Mouse (Mus musculus): Measurements from ENCODE around the gene Rad17. TPM values are rescaled to one million over a fixed set of nuclear protein-coding genes. Genes with fewer than 3 reads are reported as not detected.
A peak's percentile ranks its signal among the peaks of the same experiment; 100 is the strongest.

Gene Rad17
- polyA plus RNA-seq, 1 experiment from 2014 or later, result 24.5 TPM

DNA sequence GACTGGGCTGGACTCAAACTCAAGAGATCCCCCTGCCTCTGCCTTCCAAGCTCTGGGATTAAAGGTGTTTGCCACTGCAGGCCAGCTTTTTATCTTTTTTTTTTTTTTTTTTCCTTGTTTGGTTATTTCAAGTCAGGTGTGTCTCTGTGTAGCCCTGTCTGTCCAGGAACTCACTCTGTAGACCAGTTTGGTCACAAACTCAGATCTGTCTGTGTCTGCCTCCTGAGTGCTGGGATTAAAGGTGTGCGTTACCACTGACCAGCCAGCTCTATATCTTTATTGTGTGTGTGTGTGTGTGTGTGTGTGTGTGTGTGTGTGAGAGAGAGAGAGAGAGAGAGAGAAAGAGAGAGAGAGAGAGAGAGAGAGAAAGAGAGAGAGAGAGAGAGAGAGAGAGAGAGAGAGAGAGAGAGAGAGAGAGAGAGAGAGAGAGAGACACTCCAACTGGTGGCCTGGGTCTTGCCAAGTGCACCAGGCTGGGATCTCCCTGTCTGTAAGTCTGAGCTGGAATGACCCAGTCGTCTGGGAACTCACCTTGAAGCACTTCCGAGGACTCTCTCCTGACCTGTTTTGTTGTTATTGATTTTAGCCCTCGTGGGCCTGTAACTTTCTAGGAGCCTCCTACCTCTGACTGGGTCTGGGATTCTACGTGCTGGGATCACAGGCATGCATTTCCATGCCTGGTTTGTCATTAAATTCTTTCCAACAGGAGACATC, 55.9 kb downstream of the Rad17 start:
- no peaks in the 10 kb centered on the region for H3K27me3 ChIP-seq (ENCODE audit: control insufficient read depth, insufficient read depth, low read length)
- ATAC-seq (replicated peaks; ENCODE audit: insufficient number of reproducible peaks, low FRiP score, low TSS enrichment), result no peak
- no peak overlapping the region for H3K4me3 ChIP-seq (ENCODE audit: low read depth, low read length)
- H3K27ac ChIP-seq (ENCODE audit: low read depth, low read length), result no peak overlapping the region
- H3K9me3 ChIP-seq (replicated peaks; ENCODE audit: control insufficient read depth, low read length), result no peaks in the 10 kb centered on the region
- H3K36me3 ChIP-seq (ENCODE audit: control insufficient read depth, insufficient read depth, low read length), result no peaks in the 10 kb centered on the region
- H3K4me1 ChIP-seq (ENCODE audit: control insufficient read depth, insufficient read depth, low read length), result no peaks in the 10 kb centered on the region
- no peak overlapping the region for H3K4me2 ChIP-seq
- no peak overlapping the region for H3K9ac ChIP-seq (ENCODE audit: low read depth, low read length)
- WGBS (ENCODE audit: insufficient replicate concordance), result 70% methylated on average over 5 of the region's 5 CpGs

DNA sequence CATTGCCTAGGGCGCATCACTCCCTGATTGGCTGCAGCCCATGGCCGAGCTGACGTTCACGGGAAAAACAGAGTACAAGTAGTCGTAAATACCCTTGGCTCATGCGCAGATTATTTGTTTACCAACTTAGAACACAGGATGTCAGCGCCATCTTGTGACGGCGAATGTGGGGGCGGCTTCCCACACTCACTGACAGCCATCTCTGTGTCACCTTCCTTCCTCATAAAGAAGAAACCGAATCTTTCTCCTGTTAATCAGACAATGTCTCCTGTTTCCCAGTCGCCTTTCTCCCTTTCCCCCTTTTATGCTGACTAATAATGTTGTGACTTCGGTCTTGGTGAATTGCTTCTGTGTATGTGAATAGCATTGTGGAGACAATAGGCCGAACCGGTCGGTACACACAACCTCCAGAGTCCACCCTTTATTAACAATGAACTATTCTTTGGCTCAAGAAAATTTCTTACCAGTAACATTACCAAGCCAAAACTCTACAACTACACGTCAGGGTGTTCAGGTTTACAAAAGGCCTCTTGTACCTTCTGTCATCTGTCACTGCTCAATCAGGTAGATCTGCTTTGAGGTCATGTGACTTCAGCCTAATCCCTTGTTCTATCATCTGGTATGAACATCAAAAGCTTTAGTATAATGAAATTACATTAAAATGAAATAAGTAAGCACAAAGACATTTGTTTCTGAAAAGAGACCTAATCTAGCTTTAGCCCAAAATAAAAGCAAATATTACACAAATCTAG, 56.6 kb downstream of the Rad17 start:
- Histone ChIP-seq H3K4me2 (peak overlapping the region; percentile 17), H3K36me3 (ENCODE audit: control insufficient read depth, insufficient read depth, low read length) (no peaks in the 10 kb centered on the region), H3K9me3 (replicated peaks; ENCODE audit: control insufficient read depth, low read length) (no peaks in the 10 kb centered on the region), H3K27ac (ENCODE audit: low read depth, low read length) (0 out of 2 replicates have a peak overlapping the region, but pooled peaks have one; percentile 29), H3K27me3 (ENCODE audit: control insufficient read depth, insufficient read depth, low read length) (no peaks in the 10 kb centered on the region), H3K4me1 (ENCODE audit: control insufficient read depth, insufficient read depth, low read length) (no peaks in the 10 kb centered on the region), H3K9ac (ENCODE audit: low read depth, low read length) (no peak overlapping the region), H3K4me3 (ENCODE audit: low read depth, low read length) (no peak overlapping the region)
- no peak for ATAC-seq (replicated peaks; ENCODE audit: insufficient number of reproducible peaks, low FRiP score, low TSS enrichment)
- 57% methylated on average over 11 of the region's 17 CpGs for WGBS (ENCODE audit: insufficient replicate concordance)

DNA sequence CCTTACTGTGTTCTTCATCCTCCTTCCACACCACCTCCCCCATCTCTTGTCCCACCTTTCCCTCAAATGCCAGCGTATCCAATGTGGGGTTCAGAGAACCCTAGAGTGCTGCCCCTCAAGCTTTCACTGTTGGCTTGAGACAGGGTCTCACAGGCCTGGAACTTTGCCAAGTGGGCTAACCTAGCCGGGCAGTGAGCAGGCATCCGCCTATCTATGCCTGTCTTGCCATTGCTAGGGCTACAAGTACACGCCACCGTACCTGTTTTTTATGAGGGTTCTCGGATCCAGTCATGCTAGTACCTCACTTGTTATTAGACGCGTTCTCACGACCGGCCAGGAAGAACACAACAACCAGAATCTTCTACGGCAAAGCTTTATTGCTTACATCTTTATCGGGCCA, 62.2 kb downstream of the Rad17 start:
- peak overlapping the region; percentile 22; the same call in 1 of the 2 replicates for H3K4me2 ChIP-seq
- H3K4me3 ChIP-seq (ENCODE audit: low read depth, low read length), result no peak overlapping the region
- H3K36me3 ChIP-seq (ENCODE audit: control insufficient read depth, insufficient read depth, low read length), result no peaks in the 10 kb centered on the region
- H3K4me1 ChIP-seq (ENCODE audit: control insufficient read depth, insufficient read depth, low read length), result no peaks in the 10 kb centered on the region
- peak; percentile 39; the same call in 1 of the 2 replicates for ATAC-seq (replicated peaks; ENCODE audit: insufficient number of reproducible peaks, low FRiP score, low TSS enrichment)
- WGBS (ENCODE audit: insufficient replicate concordance), result 87% methylated on average over 11 of the region's 12 CpGs
- no peak overlapping the region for H3K9ac ChIP-seq (ENCODE audit: low read depth, low read length)
- no peaks in the 10 kb centered on the region for H3K27me3 ChIP-seq (ENCODE audit: control insufficient read depth, insufficient read depth, low read length)
- H3K27ac ChIP-seq (ENCODE audit: low read depth, low read length), result no peak overlapping the region
- H3K9me3 ChIP-seq (replicated peaks; ENCODE audit: control insufficient read depth, low read length), result no peaks in the 10 kb centered on the region

DNA sequence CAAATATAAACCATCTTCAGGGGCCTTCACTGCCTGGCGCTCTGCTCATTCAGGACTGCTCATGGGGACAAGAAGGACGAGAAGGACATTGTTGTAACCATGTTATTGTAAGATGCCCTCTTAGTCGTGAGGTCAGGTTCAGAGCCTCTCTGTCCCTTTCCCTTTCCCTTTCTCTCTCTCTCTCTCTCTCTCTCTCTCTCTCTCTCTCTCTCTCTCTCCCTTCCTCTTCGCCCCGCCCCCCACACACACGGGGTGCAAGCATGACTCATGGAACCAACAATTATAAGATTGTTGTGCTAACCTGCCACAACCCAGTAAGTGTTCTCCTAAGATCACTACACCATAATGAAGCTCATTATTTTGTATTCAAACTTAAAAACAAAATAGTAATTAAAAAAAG, 68.7 kb downstream of the Rad17 start:
- Histone ChIP-seq H3K27me3 (ENCODE audit: control insufficient read depth, insufficient read depth, low read length) (no peaks in the 10 kb centered on the region), H3K4me3 (ENCODE audit: low read depth, low read length) (no peak overlapping the region), H3K4me2 (no peak overlapping the region), H3K36me3 (ENCODE audit: control insufficient read depth, insufficient read depth, low read length) (no peaks in the 10 kb centered on the region), H3K4me1 (ENCODE audit: control insufficient read depth, insufficient read depth, low read length) (0 out of 2 replicates have a peak, but pooled peaks cover 4% of the 10 kb centered on the region), H3K27ac (ENCODE audit: low read depth, low read length) (no peak overlapping the region), H3K9ac (ENCODE audit: low read depth, low read length) (no peak overlapping the region), H3K9me3 (replicated peaks; ENCODE audit: control insufficient read depth, low read length) (no peaks in the 10 kb centered on the region)
- 33% methylated on average over 6 of the region's 6 CpGs for WGBS (ENCODE audit: insufficient replicate concordance)
- no peak for ATAC-seq (replicated peaks; ENCODE audit: insufficient number of reproducible peaks, low FRiP score, low TSS enrichment)

DNA sequence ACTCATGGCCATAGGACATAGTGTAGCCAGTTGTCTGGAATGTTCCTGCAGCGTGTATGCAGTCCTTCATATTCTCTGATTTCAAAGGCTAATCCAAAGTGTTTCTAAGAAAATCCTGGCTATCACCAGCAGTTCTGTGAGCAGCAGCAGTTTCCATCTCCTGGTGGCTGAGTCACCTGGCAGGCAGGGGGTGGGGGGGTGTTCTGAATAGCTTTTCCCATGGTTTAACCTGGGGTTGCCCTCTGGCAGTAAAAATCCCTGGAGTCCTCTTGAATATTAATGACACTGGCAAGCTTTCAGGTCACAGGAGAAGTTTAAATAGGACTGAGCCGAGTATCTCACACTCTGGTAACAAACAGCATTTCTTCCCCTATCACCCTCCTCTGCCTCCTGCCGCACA, 69.2 kb downstream of the Rad17 start:
- no peak overlapping the region for H3K27ac ChIP-seq (ENCODE audit: low read depth, low read length)

DNA sequence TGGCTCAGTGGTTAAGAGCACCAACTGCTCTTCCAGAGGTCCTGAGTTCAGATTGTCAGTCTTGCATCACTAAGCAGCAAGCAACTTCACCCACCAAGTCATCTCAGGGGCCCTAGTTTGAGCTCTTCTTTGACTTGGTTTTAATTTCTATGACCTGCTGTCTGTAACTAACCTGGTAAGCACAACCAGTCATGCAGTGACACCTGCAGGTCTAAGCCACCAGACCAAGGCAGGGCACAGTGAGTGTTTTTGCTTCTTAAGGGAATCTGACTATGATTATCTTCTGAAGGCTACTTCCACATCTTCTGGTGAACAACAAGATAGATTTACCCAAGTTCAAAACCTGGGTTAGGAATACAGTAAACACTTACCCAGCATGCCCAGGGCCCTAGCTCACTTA, 70.9 kb downstream of the Rad17 start:
- Histone ChIP-seq H3K9me3 (replicated peaks; ENCODE audit: control insufficient read depth, low read length) (no peaks in the 10 kb centered on the region), H3K4me2 (no peak overlapping the region), H3K4me1 (ENCODE audit: control insufficient read depth, insufficient read depth, low read length) (0 out of 2 replicates have a peak, but pooled peaks cover 4% of the 10 kb centered on the region), H3K36me3 (ENCODE audit: control insufficient read depth, insufficient read depth, low read length) (no peaks in the 10 kb centered on the region), H3K27ac (ENCODE audit: low read depth, low read length) (no peak overlapping the region), H3K4me3 (ENCODE audit: low read depth, low read length) (no peak overlapping the region), H3K9ac (ENCODE audit: low read depth, low read length) (no peak overlapping the region), H3K27me3 (ENCODE audit: control insufficient read depth, insufficient read depth, low read length) (no peaks in the 10 kb centered on the region)
- ATAC-seq (replicated peaks; ENCODE audit: insufficient number of reproducible peaks, low FRiP score, low TSS enrichment), result no peak

More for the DNA sequence above, 69.2 kb downstream of the Rad17 start:
- Histone ChIP-seq H3K4me3 (ENCODE audit: low read depth, low read length) (no peak overlapping the region), H3K36me3 (ENCODE audit: control insufficient read depth, insufficient read depth, low read length) (no peaks in the 10 kb centered on the region), H3K4me2 (no peak overlapping the region), H3K27me3 (ENCODE audit: control insufficient read depth, insufficient read depth, low read length) (no peaks in the 10 kb centered on the region), H3K9me3 (replicated peaks; ENCODE audit: control insufficient read depth, low read length) (no peaks in the 10 kb centered on the region), H3K9ac (ENCODE audit: low read depth, low read length) (no peak overlapping the region), H3K4me1 (ENCODE audit: control insufficient read depth, insufficient read depth, low read length) (0 out of 2 replicates have a peak, but pooled peaks cover 4% of the 10 kb centered on the region)
- no peak for ATAC-seq (replicated peaks; ENCODE audit: insufficient number of reproducible peaks, low FRiP score, low TSS enrichment)
- 19% methylated on average over 3 of the region's 3 CpGs for WGBS (ENCODE audit: insufficient replicate concordance)

DNA sequence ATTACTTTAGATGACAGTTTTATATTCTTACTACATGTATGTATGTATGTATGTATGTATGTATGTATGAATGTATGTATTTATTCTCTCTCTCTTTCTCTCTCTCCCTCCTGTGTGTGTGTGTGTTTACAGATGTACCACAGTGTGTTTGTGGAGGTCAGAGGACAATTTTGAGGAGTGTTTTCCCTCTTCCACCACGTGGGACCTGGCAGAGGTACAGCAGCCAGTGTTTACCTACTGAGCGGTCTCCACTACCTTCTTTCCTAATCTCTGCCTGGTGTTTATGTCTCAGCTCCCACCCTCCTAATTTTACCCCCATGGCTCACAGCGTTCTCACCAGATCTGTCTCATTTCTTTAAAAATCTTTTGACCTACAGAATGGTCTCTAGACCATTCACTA, 71.6 kb downstream of the Rad17 start:
- no peak overlapping the region for H3K4me2 ChIP-seq
- ATAC-seq (replicated peaks; ENCODE audit: insufficient number of reproducible peaks, low FRiP score, low TSS enrichment), result no peak
- no peaks in the 10 kb centered on the region for H3K27me3 ChIP-seq (ENCODE audit: control insufficient read depth, insufficient read depth, low read length)
- no peak overlapping the region for H3K9ac ChIP-seq (ENCODE audit: low read depth, low read length)
- H3K4me1 ChIP-seq (ENCODE audit: control insufficient read depth, insufficient read depth, low read length), result 0 out of 2 replicates have a peak, but pooled peaks cover 4% of the 10 kb centered on the region
- H3K4me3 ChIP-seq (ENCODE audit: low read depth, low read length), result no peak overlapping the region
- WGBS (ENCODE audit: insufficient replicate concordance), result 60% methylated on average over 3 of the region's 3 CpGs
- H3K36me3 ChIP-seq (ENCODE audit: control insufficient read depth, insufficient read depth, low read length), result no peaks in the 10 kb centered on the region
- H3K27ac ChIP-seq (ENCODE audit: low read depth, low read length), result no peak overlapping the region
- no peaks in the 10 kb centered on the region for H3K9me3 ChIP-seq (replicated peaks; ENCODE audit: control insufficient read depth, low read length)

DNA sequence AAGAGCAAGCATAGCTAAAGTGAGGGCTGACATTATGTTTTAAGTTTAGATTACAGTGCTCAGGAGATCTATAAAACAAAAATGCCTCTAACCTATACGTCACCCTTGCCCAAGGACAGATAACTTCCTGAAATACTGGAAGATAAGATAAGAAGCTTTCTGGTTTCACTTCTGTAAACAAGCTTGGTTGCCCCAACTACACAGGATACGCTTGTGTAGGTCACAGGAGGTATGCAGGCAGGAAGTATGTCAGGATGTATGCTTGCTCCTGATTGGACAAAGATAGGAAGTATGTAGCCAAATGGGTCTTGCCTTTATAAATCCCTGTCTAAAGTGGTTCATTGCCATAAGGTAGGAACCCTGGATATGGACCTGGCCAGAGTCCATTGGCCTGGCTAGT, 74.9 kb downstream of the Rad17 start:
- H3K27me3 ChIP-seq (ENCODE audit: control insufficient read depth, insufficient read depth, low read length), result no peaks in the 10 kb centered on the region
- H3K36me3 ChIP-seq (ENCODE audit: control insufficient read depth, insufficient read depth, low read length), result no peaks in the 10 kb centered on the region
- 29% methylated on average over 2 of the region's 2 CpGs for WGBS (ENCODE audit: insufficient replicate concordance)
- H3K4me2 ChIP-seq, result no peak overlapping the region
- H3K9ac ChIP-seq (ENCODE audit: low read depth, low read length), result no peak overlapping the region
- no peaks in the 10 kb centered on the region for H3K4me1 ChIP-seq (ENCODE audit: control insufficient read depth, insufficient read depth, low read length)
- H3K4me3 ChIP-seq (ENCODE audit: low read depth, low read length), result no peak overlapping the region
- H3K27ac ChIP-seq (ENCODE audit: low read depth, low read length), result no peak overlapping the region
- 0 out of 2 replicates have a peak, but pooled peaks have one; percentile 41 for ATAC-seq (replicated peaks; ENCODE audit: insufficient number of reproducible peaks, low FRiP score, low TSS enrichment)
- no peaks in the 10 kb centered on the region for H3K9me3 ChIP-seq (replicated peaks; ENCODE audit: control insufficient read depth, low read length)
